Mouse (Mus musculus): Measurements from ENCODE around the gene Cnnm2.

The Cnnm2 gene

DNA sequence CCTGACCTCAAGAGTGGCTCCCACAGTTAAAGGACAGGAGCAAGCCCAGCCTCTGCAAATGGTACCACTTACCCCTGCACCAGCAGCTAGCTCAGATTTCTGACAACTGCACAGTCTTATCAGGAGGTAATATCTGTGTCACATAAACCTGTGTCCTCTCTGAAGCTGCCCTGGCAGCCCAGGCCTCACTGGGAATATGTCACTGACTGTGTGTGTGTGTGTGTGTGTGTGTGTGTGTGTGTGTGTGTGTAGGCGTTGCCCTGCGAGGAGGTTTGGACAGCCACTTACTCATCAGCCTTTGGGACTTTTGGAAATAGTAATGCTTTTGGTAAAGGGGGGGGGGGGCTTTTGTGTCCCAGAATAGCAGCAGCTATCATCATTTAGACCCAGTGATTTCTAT is 81.6 kb downstream of the Cnnm2 start:
- no peak for DNase-seq (ENCODE audit: extremely low read depth, low read depth, low spot score)

DNA sequence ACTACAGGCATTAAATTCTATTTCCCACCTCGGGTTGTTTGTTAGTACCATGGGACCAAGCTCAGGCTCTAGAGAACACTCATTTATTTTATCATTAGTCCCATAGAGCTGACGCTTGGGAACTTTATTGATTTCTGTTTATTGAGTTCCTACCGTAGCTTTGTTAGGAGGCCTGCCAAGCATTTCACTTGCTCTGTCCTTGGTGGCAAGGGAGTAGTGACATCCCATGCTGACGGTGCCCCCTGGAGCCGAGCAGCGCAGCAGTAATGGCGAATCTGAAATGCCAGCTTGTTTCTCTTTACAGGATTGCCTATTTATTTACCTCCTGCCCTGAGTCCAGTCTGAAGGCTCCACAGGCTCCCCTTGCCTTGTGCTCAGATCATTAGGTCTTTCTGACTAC is 84.7 kb downstream of the Cnnm2 start:
- no peak for DNase-seq (ENCODE audit: extremely low read depth, low read depth, low spot score)

DNA sequence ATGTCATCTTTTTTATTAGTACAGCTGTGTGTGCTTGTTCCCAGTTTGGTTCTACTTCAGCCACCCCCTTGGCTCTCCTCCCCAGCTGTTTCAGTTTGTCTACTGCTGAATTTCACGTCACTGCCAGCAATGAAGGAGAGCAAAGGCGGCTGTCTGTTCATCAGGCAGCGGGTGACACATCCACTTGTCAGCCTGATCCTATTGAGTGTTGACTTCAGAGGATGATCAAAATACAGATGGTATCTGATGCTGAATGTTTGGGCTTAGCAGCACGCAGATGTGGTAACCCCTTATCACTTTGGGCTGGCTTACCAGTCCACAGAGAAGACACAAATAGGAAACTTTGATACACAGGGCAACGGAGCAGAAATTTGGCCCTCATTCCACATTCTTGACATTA is 85.1 kb downstream of the Cnnm2 start:
- no peak for DNase-seq (ENCODE audit: extremely low read depth, low read depth, low spot score)

DNA sequence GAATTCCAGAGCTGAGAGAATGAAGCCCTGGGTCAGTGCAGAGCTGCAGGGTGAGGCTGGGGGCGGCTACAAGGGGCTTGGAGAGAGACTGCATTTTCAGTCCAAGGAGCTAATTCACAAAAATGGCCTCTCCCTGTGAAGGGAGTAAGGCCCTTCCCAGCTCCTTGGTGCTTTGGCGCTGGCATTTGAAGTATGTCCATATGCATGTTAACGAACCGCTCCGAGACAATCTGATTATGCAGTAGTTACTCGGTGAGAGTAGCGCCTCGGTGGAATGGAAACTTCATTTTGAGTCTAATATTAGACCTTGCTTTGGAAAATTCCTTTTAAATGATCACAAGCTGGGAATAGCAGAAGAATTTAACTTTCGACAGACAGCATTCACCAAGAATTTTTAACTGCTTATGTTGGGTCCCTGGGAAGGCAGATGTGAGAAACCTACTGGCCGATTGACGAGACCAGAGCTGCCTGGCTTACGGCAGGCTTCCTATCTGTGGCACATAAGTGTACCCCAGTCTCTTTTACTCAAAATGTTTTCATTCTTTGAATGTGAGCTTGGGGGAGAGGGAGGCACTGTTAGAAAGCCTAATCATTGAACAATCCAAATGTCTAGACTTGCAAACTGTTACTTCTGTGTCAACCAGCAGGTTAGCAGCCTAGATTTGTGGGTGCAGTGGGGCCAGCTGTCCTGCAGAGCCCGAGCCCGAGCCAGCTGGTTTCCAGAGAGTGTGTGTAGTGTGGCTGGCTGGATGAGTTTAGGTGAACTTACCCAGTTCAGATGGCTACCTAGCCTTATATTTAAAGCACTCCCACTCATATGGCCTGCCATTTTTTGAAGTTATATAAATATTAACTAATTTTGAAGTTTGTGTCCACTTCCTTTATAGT is 87.2 kb downstream of the Cnnm2 start:
- no peak for DNase-seq (ENCODE audit: extremely low read depth, low read depth, low spot score)

DNA sequence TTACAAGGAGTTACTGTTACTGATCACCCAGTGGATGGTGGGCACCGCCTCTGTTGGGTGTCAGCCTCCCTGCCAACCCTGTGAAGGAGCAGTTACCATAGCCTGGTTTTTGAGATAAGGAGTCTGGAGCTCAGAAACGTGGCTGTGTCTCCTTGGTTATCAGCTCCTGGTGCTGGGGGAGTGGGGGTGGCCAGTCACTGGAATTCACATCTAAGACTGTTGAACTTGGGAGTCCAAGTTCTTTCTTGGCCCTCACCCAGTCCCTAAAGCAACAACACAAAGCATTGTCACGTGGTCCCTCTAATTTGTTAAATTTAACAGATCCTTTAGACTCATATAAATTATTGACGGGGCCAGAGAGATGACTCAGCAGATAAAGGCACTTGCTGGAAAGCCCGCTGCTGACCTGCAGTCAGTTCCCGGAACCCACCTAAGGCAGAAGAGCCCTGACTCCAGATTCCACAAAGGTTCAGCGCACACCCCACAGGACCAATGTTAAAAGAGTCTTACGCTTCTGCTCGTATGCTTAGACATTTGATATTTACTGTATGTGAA is 88.1 kb downstream of the Cnnm2 start:
- DNase-seq (ENCODE audit: extremely low read depth, low read depth, low spot score): no peak

DNA sequence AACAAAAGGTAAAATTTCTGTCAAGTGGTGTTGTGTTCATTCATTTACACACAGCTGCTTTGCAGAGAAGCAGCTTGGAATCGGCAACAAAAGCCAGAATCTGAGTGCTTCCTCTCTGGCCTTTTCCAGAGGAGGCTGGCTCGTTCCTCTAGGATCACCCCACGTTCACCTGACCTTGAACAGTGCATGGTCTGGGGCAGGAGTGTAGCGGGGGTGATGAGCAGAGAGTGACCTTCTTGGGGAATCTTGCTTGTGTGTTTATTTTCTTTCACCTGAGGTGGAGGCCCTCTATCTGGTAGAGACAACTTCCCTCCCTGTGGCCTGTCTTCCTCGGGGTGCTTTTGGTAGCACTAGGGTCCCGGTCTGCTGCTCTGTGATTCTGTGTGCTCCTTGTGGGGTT is 94.8 kb downstream of the Cnnm2 start:
- no peak for DNase-seq (ENCODE audit: extremely low read depth, low read depth, low spot score)

DNA sequence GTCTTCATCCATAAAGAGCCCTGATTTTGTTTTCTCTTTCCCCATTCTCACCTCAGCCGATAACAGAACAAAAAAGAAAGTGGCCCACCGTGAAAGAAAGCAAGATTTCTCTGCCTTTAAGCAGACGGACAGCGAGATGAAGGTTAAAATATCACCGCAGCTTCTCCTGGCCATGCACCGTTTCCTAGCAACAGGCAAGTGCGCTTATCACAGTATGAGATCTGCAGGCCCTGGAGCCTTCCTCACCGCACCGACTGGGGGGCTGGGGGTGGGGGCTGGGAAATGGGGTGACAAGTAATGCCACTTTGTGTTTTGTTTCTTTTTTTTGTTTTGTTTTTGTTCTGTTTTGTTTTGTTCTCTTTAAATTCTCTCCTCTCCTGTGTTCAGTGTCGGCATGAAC is 95.4 kb downstream of the Cnnm2 start:
- DNase-seq (ENCODE audit: extremely low read depth, low read depth, low spot score): no peak

DNA sequence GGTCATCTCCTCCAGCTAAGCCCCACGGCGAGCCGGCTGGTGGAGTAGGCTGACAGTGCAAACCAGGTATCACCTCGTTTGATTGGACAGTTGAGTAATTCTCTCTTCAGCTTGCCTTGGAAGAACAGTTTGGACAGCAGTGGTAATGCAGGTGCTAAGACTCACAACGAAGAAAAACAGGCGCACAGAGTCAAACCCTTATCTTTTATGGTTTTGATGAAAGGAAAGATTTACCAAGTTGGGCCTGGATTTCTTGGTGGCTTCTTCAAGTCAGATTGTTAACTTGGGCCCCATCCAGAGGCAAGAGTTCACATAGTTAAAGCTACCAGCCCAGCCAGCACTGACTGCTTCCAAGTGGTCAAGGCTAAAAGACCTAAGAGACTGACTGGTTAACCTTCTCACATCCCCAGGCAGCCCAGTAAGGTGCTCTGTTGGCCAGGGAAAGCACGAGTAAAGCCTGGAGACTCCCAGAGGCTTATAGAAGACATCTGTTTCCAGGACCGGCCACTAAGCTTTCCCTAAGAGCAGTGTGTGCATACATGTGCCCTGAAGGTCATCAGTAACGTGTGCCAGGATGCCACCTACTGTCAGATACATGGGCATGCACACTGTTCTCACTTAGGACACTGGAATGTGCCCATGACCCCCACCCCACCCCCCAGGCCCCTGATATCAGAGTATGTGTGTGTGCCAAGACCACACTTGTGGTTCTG is 96.0 kb downstream of the Cnnm2 start:
- no peak for DNase-seq (ENCODE audit: extremely low read depth, low read depth, low spot score)

DNA sequence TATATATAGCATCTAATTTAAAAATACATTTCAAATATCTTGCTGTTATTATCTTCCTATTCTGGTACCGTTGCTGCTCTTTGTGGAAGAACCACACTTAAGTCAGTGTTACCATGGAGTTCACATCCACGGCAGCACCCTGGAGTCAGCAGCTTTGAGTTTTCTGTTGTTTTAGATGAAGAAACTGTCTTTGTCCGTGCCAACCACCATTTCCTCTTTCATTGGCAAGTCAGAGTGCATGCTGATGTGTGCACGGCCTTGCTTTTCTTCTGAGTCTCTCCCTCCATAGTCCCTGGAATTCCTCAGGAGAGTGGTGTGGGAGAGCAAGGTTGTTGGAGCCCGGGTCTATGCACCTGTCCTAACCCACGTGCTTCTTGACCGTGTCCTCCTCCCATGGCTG is 96.8 kb downstream of the Cnnm2 start:
- DNase-seq (ENCODE audit: extremely low read depth, low read depth, low spot score): no peak

DNA sequence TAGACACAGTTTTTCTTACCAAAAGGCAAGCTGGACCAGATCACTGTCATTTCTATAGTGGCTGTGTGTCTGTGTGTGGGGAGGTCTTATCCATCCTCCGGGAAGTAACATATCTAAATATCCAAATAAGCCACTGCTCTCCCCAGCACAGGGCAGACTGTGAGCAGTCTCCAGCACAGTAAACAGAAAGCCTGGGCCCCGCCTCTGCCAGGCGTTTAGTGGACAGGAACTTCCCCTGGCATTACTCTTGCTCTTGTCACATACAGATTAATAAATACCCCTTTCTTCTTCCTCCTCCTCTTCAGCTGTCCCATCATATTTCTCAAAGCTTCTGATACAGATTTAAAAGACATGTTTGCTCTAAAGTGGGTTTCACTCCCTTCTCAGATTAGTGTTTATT is 101.2 kb downstream of the Cnnm2 start:
- no peak for DNase-seq (ENCODE audit: extremely low read depth, low read depth, low spot score)

DNA sequence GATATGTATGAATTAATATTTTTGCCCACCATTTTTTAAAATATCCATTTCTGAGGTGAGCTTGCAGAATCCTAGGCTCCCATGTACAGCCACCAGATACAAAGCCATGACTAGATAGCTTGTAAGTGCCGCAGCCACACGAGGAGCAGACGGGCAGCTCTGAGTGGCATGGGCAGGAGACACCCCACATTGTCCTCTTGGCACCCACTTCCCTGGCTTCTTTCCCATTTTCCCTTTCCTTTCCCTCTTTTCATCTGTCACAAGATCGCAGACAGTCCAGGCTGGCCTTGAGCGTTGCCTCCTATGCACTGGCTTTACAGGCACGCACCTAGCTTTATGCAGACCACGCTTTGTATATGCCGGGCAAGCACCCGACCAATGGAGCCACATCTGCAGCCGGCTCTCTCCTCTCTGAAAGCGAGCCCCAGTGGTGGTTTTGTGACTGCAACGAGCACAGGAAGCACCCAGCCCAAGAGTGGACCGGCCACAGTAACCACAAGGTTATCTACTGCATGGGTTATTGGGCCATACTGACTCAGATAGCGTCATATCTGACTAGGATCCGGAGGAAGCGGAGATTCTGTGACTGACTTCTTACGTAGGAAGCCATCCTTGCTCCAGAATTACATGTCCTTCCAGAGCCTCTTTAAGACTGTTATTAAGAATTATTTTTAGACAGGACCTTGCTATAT is 102.0 kb downstream of the Cnnm2 start:
- DNase-seq (ENCODE audit: extremely low read depth, low read depth, low spot score): no peak

DNA sequence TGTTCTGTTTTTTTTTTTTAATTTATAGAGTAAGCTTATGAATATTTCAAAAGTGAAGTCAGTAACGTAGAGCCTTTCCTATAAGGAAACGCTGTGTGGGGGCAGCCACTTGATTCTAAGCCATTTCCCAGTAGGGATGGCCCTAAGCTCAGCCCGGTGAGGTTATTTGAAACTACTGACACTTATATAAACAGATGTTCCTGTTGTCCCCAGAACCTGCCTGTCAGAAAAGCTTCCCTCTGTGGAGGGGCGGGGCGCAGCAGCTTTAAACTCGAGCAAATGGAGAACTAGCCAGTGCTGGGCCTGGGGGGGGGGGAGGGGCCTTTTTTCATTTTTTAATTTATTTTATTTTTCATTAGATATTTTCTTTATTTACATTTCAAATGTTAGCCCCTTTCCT is 102.7 kb downstream of the Cnnm2 start:
- DNase-seq (ENCODE audit: extremely low read depth, low read depth, low spot score): no peak

DNA sequence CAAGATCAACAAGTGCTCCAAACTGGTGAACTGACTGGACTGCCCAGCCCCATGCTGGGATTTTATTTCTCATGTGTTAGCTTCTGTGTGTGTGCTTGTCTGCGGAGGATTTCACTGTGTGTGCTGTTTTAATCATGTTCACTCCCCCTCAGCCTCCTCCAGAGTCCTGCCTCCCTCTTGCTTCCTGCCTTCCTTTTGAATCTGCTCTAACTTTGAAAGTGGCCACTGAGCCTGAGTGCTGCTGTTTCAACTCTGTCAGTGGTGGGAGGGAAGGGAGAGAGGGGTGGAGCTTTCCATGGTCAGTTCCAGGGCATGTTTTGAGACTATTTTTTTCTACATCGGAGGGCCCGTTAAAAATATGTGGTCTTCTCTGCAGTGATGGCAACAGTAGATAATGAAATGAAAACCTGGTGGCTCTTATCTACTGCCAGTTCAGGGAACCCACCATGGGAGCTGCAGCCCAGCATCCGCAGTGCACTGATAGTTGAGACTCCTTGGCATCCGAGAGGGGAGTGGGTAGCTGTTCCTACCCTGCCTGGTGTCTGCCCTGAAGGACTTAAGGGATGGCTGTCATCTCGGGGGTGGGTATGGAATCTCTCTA is 103.4 kb downstream of the Cnnm2 start:
- no peak for DNase-seq (ENCODE audit: extremely low read depth, low read depth, low spot score)

DNA sequence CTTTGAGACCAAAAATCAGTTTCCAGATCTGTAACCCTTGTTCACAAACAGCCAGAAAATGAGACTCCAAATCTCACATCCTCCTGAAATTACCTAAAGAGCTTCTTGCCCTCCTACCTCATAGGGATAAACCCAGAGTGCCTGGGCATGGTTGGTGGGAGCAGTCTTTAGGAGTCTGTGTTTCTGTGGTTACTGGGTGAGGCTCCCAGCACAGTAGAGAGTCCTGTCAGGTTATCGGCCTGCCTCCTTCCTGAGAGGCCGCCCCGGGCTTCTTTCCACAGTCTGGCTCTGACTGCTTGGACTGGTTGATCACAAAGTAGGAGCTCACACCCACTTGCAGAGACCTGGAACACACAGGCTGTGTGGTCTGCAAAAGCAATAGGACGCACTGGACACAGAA is 104.0 kb downstream of the Cnnm2 start:
- no peak for DNase-seq (ENCODE audit: extremely low read depth, low read depth, low spot score)

DNA sequence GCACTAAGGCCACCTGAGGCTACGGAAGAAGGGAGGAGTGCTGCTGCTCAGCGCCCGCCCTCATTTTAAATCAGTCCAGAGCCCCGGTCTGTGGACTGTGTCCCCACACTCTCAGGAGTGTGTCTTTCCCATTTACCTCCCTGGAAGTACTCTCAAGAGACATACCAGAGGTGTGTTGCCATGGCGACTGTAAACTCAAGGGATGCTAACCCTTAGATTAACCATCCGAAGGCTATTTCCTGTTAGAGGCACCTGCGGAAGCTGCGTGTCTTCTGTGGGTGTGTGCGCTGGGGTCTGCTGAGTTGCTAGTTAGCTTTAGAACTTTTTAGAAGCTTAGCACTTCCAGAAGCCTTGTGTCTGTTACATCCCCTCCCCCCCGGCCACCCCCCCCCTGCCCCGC is 107.7 kb downstream of the Cnnm2 start:
- DNase-seq (ENCODE audit: extremely low read depth, low read depth, low spot score): no peak

DNA sequence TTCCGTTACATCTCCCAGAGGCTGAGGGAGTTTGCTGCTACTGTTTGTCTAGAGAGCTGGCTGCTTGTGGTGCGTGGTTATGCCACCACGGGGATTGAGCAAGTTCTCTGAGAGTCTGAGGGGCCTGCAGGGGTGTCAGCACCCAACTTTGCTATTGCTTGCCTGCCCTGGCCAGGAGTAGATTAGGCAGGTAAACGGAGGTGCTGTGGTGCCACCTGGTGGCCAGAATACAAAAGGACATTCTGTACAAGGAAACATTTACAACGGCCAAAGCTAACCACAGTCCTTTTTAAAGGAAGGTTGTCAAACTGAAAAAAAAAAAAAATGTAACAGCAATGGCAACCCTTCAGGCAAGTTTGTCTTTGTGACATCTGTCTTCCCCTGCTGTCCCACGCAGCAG is 108.1 kb downstream of the Cnnm2 start:
- no peak for DNase-seq (ENCODE audit: extremely low read depth, low read depth, low spot score)

DNA sequence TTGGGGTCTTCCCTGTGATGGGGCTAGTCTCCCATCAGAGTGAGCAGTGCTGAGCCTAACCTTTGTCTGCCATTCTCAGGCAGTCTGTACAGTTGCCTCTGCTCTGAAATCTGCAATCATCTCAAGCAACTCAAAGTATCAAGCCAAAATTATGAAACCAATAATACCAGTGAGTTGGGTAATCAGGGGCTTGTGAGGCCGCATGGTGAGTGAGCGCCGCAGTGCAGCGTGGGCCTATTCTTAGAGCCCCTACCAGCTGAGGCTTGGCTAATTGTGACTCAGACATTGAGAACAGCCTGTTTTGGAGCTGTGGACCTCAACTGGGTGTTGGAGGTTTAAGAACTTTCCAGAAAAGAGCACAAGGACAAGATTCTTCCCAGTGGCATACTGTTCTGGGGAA is 109.7 kb downstream of the Cnnm2 start:
- no peak for DNase-seq (ENCODE audit: extremely low read depth, low read depth, low spot score)

DNA sequence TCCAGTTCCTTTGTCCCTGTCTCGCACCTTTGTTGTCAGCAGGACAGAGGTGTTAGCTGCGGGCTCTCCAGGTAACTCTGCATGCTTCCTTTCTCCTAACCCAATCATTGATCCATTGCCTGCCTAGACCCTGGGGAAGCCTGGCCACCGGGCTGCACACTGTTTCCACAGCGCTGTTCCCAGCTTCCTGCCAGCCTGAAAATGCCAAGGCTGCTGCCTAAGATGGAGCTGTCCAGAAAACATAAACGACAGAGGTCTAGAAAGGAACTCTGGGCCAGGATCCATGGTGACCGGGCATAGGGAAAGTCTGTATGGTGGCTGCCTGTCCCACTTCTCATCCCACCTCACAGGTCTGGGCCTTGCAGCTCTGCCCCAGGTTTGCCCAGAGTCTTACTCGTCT is 110.3 kb downstream of the Cnnm2 start:
- no peak for DNase-seq (ENCODE audit: extremely low read depth, low read depth, low spot score)

DNA sequence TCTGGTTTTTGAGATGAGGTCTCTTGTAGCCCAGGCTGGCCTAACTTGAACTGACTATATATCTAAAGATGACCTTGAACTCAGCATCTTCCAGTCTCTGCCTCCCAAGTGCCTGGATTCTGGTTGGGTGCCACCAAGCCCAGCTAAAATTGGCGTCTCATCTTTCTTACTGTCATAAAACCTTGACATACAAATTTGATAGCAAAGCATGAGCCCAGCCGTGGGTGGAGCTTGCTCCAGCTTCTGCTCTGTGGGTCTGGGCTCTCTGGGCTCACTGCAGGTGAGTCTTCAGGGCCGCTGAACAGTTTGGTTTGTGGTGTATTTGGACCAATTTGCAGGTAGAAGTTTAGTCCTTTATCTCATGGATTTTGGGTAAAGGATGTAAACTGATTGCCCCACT is 112.5 kb downstream of the Cnnm2 start:
- DNase-seq (ENCODE audit: extremely low read depth, low read depth, low spot score): no peak

DNA sequence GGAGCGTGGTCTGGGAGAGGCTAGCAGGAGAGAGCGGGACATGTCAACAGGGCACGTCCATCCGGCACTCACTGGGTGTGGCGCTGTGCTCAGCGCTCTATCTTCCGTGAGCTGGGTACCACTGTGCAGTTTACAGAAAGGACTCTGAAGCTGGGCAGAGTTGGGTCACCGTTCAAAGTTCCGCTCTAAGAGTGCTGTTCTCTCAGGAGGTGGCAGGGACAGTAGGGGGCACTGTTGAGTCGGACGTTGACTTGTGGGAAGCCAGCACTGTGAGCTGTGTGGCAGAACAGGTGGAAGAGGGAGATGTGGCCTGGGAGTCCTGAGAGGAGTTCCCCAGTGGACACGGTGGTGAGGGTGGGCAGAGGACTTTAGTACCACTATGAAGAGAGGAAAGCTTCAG is 114.4 kb downstream of the Cnnm2 start:
- DNase-seq (ENCODE audit: extremely low read depth, low read depth, low spot score): no peak

DNA sequence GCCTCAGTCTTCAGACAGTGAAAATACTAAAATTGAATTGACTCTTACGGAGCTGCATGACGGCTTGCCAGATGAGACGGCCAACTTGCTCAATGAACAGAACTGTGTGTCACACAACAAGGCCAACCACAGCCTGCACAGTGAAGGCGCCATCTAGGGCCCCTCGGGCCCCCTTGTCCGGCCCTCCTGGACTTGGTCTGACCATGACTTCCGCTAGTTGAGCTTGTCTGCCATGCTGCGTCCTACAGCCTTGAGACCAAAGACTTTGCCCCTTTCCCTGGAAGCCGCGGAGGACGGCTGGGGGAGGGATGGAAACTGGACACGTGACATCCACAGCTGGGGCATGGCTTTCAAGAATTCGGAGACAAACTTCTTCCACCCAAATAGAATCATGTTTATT is 116.5 kb downstream of the Cnnm2 start:
- DNase-seq (ENCODE audit: extremely low read depth, low read depth, low spot score): no peak

Data from fat pad, adult 2 months (tissue).